Mouse (Mus musculus) inflammation-experienced regulatory T-cells, adult 6 months (primary cell): Measurements from ENCODE around the gene Alpk3. TPM values are rescaled to one million over a fixed set of nuclear protein-coding genes. Genes with fewer than 3 reads are reported as not detected.
A peak's percentile ranks its signal among the peaks of the same experiment; 100 is the strongest.

Source experiments
- ATAC-seq: one replicate; pipeline ENCODE4 v1.8.0; 2017
- polyA plus RNA-seq, 3 experiments: library from polyadenylated mRNA; unstranded; fragments of 100-300 nt; shearing (Covaris generic); gene quantifications; one replicate each; pipeline ENCODE4 v1.2.1; 2017

The Alpk3 gene
- under 1 TPM; 0.17 to 0.50 (median 0.24) TPM for polyA plus RNA-seq

DNA sequence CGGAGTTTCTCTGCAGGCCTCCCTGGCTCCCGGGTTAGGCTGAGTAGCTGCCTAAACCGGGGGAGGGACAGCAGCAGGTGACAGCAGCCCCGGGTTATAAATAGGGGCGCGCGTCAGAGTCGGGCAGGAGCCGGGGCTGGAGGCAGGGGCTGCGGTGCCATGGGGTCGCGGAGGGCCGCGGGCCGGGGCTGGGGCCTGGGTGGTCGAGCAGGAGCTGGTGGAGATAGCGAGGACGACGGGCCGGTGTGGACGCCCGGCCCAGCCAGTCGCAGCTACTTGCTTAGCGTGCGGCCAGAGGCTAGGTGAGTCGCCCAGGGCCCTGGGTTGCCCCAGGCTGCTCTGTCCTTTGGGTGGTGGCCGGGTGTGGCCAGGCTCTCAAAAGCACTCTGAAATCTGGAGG lies at the start of gene Alpk3:
TSS of gene Alpk3 (plus strand) at position 130 of the 400 bp plus-strand sequence.
- ATAC-seq: no peak

DNA sequence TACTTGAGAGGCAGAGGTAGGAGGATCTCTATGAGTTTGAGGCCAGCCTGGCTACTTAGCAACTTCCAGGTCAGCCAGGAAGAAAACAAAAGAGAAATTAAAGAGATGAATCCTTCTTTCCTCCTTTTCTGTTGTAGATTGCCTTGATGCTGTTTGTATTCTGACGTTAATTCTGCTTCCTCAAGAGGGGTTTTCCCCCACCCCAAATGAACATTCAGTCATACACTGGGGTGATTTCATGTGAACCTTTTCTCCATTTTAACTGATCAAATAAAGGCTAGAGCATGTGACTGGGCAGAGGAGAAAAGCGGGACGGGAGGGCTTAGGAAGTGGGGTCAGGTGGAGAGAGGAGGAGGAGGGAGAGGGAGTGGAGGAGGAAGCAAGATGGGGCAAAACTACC lies 49.1 kb upstream of the Alpk3 start:
- peak; percentile 72 for ATAC-seq

DNA sequence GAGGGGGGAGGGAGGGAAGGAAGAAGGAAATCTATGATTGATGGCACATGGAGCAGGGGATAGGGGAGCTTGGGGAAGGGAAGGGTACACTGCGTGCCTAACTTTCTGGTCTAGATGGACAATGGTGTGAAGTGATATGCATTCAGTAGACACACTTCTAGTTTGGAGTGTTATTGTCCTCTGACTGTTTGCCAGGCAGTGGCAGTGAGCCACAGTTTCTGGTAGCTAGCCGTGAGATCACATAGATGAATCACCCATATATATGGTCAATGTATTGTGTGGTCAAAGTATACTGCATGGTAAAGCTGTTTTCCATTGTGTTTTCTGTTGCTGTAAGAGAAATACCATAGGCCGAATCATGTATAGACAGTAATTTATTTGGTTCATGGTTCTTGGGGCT lies 45.8 kb upstream of the Alpk3 start:
- ATAC-seq: no peak

DNA sequence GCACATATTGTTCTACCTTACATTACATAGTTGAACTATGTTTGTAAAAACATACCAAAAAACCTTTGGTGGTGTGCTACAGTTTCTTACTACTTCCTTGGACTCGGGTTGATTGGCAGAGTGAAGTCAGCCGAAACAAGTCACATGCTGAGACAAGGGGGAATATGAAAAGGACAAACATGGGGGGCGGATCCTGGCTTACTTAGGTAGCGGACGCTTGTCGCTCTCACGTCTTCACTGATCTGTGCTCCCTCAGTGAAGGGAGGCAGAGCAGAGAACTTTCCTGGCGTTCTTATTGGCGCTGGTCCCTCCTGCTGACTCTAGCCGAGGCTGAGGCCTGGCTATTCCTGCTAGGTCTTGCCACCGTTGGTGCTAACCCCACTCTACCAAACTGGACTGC lies 37.1 kb upstream of the Alpk3 start:
- ATAC-seq: no peak

DNA sequence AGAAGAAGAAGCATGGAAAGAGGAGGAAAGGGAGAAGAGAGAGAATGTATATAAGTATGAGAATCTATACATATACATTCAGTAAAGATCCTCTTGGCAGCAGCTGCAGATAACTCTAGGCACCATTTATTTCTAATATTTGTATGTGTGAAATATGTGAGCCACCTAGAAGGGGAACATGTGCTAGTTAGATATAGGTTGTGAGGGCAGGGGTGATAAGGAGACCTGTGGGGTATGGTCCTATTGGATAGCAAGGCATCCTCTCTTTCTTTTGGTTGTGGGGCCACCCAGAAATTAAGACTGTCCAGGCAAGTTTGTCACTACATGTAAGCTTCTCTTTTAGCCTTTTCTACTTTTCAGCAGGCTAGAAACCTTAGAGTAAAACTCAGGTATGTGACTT lies 34.7 kb upstream of the Alpk3 start:
- ATAC-seq: no peak

DNA sequence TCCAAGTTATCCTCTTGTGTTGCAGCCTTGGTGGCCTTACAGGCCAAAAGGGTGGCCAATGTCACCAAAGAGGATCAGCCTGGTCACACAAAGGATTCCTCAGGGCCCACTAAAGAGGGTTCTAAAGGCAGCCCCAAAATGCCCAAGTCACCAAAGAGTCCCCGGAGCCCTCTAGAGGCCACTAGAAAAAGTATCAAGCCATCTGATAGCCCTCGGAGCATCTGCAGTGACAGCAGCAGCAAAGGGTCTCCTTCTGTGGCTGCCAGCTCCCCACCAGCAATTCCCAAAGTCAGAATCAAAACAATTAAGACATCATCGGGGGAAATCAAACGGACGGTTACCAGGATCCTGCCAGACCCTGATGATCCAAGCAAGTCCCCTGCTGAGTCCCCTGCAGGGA lies 33.3 kb upstream of the Alpk3 start:
- ATAC-seq: no peak

DNA sequence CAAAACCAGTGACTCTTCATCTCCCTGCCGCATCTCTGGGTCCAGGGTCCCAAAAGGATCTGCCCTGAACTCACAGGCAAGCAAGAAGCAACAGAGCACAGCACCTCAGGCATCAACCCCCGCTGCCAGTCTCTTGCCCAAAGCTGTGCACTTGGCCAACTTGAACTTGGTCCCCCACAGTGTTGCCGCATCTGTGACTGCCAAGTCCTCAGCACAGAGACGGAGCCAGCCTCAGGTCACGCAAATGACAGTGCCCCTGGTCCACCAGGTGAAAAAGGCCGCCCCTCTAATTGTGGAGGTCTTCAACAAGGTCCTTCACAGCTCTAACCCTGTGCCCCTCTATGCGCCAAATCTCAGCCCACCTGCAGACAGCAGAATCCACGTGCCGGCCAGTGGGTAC lies 32.7 kb upstream of the Alpk3 start:
- no peak for ATAC-seq

DNA sequence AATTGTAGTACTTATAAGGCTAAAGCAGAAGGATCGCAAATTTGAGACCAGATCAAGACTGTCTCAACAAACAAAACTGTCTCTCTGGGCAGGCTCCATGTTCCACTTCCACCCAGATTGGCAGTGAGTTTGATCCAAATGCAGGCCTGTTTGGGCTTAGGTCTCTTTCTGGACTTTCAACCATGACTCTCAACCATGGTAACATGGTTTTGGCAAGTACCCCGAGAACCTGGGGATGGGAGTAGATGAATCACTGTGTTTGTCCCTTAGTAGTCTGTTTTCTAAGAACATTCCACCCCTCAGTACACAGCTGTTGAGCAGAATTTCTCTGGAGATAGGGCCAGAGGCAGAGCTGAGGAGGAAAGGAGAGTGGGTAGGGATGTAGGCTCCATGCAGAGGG lies 31.6 kb upstream of the Alpk3 start:
- ATAC-seq: no peak

DNA sequence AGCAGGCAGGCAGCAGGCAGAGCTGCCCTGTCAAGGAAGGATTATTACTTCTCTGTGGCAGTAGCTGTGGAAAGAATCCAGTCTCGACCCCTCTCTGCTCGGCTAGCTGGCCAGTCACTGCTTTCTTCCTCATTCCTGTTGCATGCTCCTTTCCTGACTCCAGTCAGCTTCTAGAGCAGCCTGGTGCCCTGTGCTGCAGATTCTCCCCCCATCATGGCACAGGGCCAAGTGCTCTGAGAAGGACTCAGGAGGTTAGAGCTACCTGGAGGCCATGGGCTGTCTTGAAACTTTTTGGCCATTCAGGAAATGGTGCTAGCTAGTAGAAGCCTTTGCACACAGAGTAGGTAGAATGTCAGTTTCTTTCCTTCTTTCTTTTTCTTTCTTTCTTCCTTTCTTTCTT lies 17.7 kb upstream of the Alpk3 start:
- no peak for ATAC-seq

DNA sequence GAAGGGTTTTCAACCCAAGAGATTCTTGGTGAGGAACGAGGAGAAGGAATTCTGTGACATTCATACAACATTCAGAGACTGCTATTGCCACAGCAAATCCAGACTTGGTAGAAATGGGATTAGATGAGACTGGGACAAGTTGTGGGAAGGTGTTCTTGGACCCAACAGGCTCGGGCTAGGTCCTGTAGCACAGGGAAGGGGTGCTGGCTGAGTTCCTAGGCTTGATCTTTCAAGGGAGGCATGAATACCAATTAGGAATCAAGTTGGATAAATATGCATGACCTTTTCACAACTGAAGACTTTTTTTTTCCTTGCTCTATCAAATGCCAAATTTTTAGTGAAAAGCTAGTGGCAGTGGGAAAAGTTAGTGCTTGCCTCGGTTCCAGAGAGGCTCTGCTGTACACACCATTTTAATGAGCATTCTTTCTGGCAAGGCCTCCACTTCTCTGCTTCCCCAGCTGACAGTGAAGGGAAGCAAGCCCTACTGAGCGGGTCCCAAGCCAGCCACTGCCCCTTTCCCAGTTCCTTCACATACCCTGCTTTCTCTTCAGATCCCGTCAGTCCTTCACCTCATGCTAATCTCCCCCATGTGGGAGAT lies 14.3 kb upstream of the Alpk3 start:
- no peak for ATAC-seq

DNA sequence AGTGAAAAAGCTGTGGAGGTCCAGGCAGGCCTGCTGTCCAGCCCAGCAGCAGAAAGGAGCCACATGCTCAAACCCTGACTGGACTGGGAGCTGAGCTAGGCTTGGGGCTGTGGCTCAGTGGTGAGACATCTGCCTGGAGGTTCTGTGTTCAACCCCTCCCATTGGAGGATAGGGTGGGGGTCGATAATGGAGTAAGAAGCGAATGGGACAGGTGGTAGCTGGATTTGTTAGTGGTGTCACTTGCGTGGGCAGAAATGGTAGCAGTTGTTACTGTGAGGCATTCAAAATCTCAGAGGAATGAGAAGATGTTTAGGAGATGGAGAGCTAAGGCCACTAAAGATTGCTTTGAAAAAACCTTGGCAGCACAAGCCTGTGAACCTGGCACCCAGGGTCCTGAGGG lies 9.6 kb upstream of the Alpk3 start:
- ATAC-seq: no peak

DNA sequence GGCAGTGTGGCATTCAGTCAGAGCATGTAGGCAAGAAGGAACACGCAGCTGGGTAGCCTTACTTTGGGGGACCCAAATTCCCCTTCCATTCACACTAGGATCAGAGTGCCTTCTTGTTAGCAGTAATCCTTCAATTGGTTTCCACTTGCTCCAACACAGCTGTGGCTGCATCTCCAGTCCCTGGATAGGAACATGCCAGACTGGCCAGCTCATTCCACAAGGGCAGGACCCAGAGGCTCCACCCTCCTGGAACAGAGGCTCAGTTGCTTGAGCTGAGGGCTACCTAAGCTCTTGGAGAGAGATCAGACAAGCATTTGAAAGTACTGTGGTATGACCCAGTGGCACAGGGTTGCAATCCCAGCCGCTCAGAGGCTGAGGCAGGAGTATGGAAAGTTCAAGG lies 8.9 kb upstream of the Alpk3 start:
- ATAC-seq: no peak

DNA sequence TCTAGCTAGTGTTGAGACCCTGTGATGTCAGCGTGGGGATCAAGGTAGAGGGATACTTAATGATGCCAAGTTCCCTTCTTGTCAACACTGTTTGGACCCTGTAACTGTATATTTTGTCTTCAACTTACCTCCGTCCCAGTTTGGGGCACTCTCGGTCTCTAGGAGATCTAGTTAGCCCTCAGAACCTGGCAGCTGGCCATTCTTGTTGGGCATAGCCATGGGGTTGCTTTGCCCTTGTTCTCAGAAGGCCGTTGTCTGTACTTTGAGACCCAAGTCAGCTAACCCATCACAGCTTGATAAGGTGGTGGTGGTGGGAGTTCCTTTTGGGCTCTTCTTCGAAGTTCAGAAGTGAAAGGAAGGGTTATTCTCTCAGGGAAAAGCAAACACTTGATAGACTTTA lies 7.4 kb upstream of the Alpk3 start:
- ATAC-seq: no peak

DNA sequence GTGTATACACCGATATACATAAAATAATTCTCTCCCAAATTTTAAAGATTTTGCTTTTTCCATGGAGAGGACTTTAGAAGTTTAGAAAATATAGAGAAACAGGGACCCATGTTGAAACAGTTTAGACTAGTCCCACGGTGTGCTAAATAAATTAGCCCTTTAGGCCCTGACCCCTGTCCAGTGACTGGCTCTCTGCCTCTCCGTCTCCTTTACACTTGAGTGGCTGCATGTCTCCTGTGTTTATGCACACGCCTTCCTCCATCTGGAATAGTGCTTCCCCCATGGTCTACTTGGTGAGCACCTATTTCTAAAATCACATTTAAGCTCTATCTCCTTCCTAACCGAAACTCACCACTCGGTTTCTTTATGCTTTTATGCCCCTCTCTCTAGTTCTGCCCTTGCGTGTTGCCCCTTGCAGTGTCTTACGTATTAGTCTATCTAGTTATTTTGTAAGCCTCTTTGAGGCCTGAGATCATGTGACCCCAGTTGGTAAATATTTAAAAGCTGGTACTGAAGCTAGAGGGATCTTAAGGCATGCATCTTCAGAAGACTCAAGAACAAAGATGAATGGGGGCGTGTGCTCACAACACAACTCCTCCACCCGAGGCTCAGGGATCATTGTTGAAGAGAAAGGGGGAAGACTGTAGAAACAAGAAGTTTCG lies 1.6 kb upstream of the Alpk3 start:
- ATAC-seq: no peak

DNA sequence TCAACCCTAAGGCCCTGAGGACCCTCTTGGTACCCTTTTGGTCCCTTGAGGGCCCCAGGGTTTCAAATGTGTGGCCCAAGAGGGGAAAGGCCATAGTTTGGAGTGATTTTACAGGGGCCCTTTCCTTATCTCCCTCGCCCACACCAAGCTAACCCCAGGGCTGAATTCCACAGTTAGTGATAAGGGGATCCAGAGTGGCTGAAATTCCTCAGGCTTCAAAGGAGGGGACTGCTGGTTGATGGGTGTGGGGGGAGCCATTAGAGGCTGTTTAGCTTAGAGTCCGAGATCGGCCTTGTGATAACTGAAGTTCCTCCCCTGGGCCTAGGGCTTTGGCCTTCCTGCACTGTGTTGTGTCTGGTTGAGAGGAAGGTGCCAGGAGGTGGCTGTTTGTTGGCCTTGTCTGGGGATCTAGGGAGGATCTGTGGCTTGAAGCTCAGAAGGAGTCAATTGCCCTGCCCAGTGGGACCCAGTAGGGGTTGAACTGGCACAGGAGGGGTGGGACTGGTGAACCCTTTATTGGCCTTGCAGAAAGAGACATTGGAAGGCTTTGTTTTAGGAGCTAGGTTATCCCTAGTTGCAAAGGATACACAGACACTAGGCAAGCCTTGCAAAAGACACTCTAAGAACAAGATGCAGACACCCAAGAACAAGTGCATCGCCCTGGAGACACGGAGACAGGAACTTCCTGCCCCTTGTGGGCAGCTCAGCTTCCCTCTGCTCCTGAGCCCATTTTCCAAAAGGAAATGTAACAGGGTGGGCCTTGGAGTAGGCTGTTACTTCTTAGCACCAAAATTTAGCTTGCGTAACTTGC lies 706 bp downstream of the Alpk3 start:
- no peak for ATAC-seq

DNA sequence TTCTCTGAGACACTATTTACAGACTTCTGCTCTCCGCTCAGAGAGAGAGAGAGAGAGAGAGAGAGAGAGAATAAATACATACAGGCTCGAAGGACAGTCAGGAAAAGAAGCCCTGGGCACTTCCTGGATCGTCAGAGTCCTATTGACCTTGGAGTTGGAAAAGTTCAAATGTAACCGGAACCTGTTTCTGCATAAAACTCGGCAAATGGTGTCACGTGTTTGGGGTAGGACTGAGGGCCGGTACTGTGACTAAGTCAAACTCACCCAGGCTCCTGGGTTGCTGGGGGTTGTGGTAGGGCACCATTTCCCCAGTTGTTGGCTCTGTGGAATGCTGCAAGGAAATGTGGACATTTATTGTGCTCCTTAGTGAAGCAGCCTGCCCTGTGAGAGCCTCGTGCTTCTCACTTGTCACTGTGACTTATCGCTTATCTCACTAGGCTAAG lies 1.3 kb downstream of the Alpk3 start:
- no peak for ATAC-seq

DNA sequence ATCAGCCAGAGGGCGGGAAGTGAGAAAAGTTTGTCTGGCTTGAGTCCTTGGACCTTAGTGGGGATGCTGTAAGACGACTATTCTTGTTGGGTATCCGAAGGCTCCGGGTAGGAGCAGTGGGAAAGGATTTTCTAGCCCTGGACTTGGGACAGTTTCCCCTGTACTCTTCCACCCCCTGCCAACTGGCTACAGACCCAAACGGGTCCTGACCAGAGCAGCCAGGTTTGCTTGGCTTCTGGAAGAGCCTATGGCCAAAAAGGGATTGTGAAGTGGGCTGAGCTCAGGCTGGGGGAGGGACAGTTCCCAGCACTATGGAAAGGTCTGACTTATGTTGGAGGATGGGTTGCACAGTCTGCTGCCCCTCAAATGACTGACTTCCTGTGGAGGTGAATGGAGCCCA lies 2.0 kb downstream of the Alpk3 start:
- no peak for ATAC-seq

DNA sequence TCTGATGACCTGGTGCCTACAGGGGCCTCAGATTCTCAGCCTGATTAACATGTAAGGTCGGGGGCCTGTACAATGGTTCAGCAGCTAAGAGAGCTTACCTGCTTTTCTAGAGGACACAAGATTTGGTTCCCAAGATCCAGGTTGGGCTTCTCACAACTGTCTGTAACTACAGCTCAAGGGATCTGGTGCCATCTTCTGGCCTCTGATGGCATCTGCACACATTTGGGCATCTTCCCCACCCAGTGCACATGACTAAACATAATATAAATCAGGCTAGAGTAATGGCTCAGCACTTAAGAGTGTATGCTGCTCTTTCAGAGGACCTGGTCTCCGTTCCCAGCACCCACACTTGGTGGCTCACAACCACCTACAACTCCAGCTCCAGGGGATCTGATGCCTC lies 3.5 kb downstream of the Alpk3 start:
- ATAC-seq: no peak

DNA sequence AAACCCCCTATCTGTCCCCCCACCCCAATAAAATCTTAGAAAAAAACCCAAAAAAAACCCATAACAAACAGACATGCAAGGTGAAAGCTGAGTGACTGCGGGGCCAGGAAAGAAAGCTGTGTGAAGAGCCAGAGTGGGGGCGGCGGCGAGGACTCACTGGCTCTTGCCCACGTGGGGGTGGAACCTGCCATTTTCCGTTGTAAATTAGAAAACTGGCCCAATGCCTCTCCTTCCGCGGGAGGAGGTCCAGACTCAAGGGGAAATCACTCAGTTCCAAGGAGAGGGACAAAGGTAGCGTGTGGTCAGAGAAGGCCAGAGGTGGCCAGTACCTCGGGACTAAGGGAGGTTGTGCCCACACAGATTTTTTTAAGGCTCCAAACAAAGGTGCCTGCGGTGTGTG lies 4.5 kb downstream of the Alpk3 start:
- ATAC-seq: no peak

DNA sequence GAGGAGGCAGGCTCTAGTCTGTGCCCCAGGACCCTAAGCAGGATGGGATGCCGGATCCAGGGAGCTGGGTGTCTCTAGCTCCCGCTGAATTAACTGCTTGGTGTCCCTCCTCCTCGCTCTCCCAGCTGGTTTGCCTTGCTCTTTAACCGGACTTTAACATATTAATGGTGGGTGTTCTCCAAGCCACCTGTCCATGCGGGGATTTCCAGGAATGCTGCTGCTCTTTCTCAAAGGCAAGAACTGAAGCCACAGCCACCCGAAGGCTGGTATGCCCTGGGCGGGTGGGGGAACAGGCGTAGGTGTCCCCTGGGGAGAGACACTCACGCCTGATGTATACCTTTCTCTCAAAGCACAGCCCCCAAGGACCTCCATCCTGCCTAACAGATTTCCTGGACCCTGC lies 5.9 kb downstream of the Alpk3 start:
- ATAC-seq: no peak

DNA sequence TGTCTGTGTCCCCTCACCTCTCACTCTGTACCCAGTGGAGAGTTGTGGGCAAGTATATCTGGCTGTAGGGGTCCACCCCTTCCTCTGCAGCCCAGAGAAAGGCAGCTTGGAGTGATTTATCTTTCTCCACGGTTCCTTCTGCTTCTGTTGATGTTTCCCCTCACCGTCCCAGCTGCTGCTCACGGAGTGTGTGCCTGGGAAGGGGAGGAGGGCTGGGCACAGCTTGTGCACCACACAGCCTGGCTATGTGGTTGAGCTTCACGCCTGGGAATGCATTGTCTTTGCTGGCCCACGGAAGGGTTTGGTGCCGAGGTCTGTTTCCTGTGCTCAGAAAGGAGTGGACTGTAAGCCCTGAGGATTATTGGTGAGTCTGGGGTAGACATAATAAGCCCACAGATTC lies 9.3 kb downstream of the Alpk3 start:
- ATAC-seq: no peak

DNA sequence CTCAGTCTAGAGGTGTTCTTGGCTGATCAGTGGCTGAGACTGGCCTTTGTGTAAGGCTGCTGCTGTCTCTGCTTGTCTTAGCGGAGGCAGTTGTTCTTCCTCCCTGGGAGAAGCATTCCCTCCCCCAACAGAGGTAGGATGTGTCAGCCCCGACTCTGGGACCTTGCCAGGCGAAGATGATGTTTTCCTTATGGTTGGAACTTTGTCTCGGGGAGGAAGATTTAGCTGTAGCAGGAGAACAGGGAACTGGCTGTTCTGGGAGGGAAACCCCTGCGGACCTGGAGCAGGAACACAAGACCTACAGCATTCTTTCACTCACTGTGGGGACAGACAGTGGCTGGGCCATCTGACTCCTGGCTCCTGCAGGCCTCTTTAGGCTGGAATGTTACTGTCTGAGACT lies 15.1 kb downstream of the Alpk3 start:
- no peak for ATAC-seq

DNA sequence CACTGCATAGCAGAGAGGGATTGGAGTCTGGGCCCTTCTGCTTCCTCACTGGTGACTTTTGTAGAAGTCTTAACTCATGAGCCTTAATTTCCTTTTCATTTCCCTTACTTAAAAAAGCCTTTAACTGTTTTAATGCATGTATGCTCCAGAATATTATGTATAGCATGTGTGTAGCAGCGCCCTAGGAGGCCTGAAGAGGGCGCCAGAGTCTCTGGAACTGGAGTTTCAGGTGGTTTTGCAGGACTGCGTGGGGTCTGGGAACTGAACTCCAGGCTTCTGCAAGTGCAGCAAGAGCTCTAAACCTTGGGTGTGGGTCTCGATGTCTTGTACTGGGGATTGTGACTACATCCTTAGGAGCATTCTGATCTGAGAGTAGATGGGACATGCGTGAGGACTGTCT lies 15.9 kb downstream of the Alpk3 start:
- ATAC-seq: no peak

DNA sequence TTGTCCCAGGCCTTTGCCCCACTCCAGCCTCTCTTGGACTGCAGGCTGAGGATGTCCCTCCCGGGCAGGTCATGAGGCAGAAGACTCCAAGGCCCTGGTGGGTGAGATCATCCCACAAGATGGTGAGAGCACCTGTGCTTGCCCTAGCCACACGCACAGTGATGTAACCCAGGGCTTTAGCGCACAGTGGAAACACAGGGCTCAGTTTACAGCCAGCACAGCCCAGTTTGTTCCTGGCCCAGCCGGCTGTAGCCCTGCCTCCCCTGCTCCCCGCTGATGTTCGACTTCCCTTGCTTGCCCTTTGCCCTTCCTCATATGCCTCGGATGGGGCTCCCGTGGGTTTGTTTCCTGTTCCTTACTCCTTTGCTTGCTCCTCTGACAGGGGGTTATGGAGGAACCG lies 17.1 kb downstream of the Alpk3 start:
- peak; percentile 47 for ATAC-seq
